Mouse (Mus musculus): ENCODE data around the gene Bhlhe41.

Gene Bhlhe41

GRCm38 (mm10) chr6:145865289-145865885, at the start of gene Bhlhe41:
Bhlhe41 (minus strand) TSS chr6:145865558.
- DNase-seq (ENCODE audit: low spot score): peak; percentile 84

- DNase-seq (ENCODE audit: low spot score): no peak
Observed at GRCm38 (mm10) chr6:145912232-145912631, 46.9 kb upstream of the Bhlhe41 start.

- DNase-seq (ENCODE audit: low spot score): no peak
Observed at GRCm38 (mm10) chr6:145910469-145911426, 45.4 kb upstream of the Bhlhe41 start.

GRCm38 (mm10) chr6:145909943-145910342, 44.6 kb upstream of the Bhlhe41 start:
- no peak for DNase-seq (ENCODE audit: low spot score)

GRCm38 (mm10) chr6:145906096-145906890, 40.9 kb upstream of the Bhlhe41 start:
- no peak for DNase-seq (ENCODE audit: low spot score)

GRCm38 (mm10) chr6:145904616-145905015, 39.3 kb upstream of the Bhlhe41 start:
- DNase-seq (ENCODE audit: low spot score): no peak

- DNase-seq (ENCODE audit: low spot score): no peak
Observed at GRCm38 (mm10) chr6:145904169-145904568, 38.8 kb upstream of the Bhlhe41 start.

- no peak for DNase-seq (ENCODE audit: low spot score)
Observed at GRCm38 (mm10) chr6:145894669-145895342, 29.4 kb upstream of the Bhlhe41 start.

GRCm38 (mm10) chr6:145893366-145894021, 28.1 kb upstream of the Bhlhe41 start:
- DNase-seq (ENCODE audit: low spot score): no peak

GRCm38 (mm10) chr6:145892381-145893265, 27.3 kb upstream of the Bhlhe41 start:
- DNase-seq (ENCODE audit: low spot score): no peak

- DNase-seq (ENCODE audit: low spot score): no peak
Observed at GRCm38 (mm10) chr6:145891951-145892350, 26.6 kb upstream of the Bhlhe41 start.

GRCm38 (mm10) chr6:145887719-145888118, 22.4 kb upstream of the Bhlhe41 start:
- no peak for DNase-seq (ENCODE audit: low spot score)

- no peak for DNase-seq (ENCODE audit: low spot score)
Observed at GRCm38 (mm10) chr6:145886277-145886676, 20.9 kb upstream of the Bhlhe41 start.

GRCm38 (mm10) chr6:145885069-145885468, 19.7 kb upstream of the Bhlhe41 start:
- no peak for DNase-seq (ENCODE audit: low spot score)

- DNase-seq (ENCODE audit: low spot score): no peak
Observed at GRCm38 (mm10) chr6:145883668-145884067, 18.3 kb upstream of the Bhlhe41 start.

GRCm38 (mm10) chr6:145883010-145883409, 17.7 kb upstream of the Bhlhe41 start:
- DNase-seq (ENCODE audit: low spot score): no peak

- DNase-seq (ENCODE audit: low spot score): no peak
Observed at GRCm38 (mm10) chr6:145880609-145881008, 15.3 kb upstream of the Bhlhe41 start.

- no peak for DNase-seq (ENCODE audit: low spot score)
Observed at GRCm38 (mm10) chr6:145876986-145877735, 11.8 kb upstream of the Bhlhe41 start.

GRCm38 (mm10) chr6:145873354-145873753, 8.0 kb upstream of the Bhlhe41 start:
- no peak for DNase-seq (ENCODE audit: low spot score)

GRCm38 (mm10) chr6:145872010-145872409, 6.7 kb upstream of the Bhlhe41 start:
- no peak for DNase-seq (ENCODE audit: low spot score)

Data from yolk sac, embryonic 10.5 days (tissue).